Mouse (Mus musculus) adrenal gland (tissue): ENCODE results near the gene Gcnt1.

ENCODE experiments used
- intact Hi-C: fragments of 180-260 bp; cut with DNase I; formaldehyde crosslinking; loops from one replicate; pipeline ENCODE4 v1.15.1; 2025

Gcnt1 gene

DNA sequence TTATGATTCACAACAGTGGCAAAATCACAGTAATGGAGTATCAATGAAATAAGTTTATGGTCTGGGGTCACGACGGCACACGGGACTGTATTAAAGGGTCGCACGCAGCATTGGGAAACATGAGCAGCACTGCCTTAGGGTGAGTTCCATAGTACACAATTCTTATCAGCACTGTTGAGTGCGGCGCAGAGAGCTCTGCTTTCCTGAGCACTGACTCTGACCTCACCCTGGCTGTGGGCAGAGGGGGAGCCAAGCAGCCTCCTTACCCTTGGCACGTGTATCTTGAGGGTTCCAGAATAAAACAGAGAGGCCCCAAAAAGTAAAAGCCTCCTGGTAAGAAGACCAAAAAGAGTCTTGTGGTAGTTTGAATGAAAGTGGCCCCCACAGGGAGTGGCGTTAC is 4.1 kb downstream of the Gcnt1 start:
- intact Hi-C loops: loop anchor here (5.0 kb wide), 1 partner anchor 246 kb away; no protein-coding TSS in a partner anchor

DNA sequence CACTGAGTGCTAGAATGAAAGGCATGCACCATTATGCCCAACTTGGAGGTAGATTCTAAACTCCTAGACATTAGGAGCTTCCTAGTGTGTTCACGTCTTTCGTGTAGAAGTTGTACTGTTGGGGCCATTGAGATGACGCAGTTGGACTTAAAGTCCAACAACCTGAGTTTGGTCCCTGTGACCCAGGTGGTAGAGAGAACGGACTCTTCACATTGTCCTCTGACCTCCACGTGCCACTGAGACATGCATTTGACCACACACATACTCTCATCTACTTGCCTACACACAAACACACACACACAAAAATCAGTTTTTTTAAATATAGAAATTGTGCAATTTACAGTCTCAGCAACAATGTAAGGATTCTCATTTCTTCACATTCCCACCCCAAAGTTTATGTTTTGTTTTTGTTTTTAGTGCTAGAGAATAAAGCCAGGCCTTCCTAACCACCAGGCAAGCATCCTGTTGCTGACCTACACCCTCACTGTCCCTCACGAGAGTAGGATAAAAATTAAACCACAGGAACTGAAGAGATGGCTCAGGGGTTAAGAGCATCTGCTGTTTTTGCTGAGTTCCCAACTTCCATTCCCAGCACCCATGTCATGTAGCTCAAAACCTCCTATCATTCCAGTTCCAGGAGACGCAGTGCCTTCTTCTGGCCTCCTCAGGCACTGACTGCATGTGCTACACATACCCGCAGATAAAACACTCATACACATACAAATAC is 6.1 kb downstream of the Gcnt1 start:
- intact Hi-C loops: loop anchor here (5.0 kb wide), 1 partner anchor 244 kb away; no protein-coding TSS in a partner anchor

DNA sequence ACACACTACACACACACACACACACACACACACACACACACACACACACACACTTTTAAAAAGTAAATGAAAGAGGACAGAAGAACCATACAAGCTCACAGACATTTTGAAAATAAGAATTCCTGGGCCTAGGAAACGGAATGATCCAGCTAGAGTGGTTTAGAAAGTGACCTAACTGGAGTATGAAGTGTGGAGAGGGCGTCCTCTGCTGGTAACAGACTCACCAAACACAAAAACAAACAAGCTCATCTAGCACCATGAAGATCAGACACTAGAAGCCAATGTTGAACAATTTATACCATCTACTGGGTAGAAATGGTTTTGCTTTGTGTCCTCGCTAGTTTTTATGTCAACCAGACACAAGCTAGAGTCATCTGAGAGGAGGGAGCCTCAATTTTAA is 7.9 kb downstream of the Gcnt1 start:
- intact Hi-C loops: loop anchor here (5.0 kb wide), 1 partner anchor 242 kb away; no protein-coding TSS in a partner anchor

DNA sequence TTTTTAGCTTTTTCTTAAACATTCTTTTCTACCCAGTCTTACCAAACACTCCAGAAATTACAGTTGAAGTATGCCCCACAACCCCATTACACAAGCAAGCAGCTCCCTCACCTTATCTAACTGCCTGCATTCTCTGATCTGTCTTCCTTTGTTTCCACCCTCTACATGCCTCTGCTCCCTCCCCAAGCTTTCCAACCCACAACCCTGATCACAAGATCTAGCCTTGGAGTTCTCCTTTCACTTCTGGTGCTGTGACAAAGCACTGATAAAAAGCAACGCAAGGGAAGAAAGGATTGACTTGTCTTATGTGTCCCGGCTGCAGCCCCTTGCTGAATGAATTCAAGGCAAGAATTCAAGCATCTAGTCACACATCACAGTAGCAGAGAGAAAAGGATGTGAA is 11.5 kb downstream of the Gcnt1 start:
- intact Hi-C loops: no loop called here

DNA sequence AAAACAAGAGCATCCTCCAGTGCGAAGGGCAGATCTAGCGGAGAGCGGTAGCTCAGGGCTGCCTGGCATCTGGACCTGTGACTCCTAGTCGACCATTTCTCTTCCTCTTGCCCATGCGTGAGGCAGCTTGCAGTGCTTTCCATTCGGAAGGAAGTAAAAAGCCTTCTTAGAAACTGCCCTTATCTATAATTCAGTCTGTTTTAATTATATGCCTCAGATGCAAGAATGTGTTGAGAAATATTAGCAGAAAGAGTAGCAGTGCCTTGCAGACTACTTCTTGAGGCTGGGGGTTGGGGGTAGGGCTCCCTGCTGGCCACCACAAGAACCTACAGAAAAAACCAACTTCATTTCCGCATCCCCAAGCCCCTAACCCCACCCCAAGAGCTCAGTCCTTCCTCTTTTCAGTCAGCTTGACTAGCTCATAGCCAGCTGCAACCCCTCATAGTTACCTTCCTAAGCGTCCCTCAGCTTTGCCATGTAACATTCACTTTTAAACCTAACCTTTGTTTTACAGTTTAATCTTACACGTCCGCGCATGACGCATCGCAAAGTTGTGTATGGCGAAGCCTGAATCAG is 13.2 kb downstream of the Gcnt1 start:
- intact Hi-C loops: loop anchor here (10.0 kb wide), 1 partner anchor 135 kb away; no protein-coding TSS in a partner anchor

DNA sequence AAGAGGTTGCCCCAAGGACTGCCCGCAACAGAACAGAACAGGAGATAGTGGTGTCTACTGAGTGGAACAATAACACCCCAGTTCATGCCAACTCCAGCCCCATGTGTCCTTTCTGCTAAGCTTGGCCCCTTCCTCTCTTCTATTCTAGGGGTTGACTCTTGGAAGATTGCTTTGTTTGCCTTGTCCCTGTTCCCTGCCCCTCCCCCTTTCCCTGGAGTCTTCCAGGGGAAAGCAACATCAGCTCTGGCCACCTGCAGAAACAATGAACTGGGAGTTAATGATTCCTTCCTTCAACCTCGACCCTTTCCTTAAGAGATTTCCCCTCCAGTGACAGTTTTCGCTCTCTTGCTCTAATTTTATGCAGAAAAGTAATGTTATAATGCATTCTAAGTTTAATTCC is 15.3 kb downstream of the Gcnt1 start:
- intact Hi-C loops: loop anchor here (10.0 kb wide), 1 partner anchor 133 kb away; no protein-coding TSS in a partner anchor

DNA sequence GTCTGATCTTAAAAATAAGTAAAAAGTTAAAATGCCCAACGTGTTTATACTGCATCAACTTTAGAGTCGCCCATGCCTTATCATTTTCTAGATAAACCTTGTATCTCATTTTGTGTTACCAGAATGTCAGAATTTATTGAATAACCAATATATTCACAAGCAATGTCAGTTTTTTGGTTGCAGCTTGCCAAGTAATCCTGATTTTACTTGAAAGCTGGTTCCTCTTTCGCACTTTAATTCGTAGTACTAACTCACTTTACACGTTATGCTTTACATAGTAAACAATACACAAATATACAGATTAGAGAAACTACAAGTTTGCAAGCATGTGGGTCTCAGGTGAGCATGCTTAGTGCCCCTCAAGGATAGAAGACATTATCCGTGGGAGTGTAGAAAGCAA is 15.7 kb downstream of the Gcnt1 start:
- intact Hi-C loops: loop anchor here (10.0 kb wide), 1 partner anchor 132 kb away; no protein-coding TSS in a partner anchor

DNA sequence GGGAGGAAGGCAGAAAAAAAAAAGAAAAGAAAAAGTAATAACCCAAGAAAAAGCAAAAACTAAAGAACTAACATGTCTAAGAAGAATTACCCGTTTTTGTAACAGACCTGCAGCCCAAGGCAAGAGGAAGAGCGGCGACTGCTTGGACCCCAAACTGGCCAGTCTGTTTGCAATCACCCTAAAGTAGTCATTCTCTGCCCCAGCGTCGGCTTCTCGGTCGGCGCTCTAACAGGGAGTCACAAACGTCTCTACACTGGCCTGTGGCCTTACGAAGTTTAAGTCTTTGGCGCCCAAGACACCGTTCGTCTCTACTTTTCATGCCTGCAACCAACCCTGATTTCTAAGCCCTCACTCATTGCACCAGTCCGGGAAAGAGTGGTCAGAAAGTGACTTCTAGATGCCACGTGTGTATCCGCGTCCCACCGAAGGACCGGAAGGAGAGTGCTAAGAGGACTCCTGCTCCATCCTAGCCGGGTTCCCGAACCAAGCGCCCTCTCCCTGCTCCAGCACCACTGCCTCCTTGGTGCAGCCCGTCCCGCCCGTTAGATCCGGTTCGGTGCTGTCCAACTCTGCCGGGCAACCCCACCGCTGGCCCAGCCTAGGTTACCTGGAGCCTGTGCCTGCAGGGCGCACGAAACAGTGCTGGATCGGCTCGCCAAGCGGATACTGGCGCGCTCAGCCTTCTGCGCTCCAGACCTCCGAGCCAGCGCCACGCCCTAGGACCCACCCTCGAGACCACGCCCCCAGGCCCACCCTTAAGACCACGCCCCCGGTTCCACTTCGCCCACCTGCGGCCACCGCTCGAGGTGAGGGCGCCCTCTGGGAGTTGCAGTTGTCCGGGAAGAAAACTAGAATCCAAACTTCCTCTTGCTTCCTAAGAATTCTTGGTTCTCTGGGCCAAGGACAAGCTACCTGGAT is 16.4 kb downstream of the Gcnt1 start:
- intact Hi-C loops: loop anchor here (10.0 kb wide), 1 partner anchor 131 kb away; no protein-coding TSS in a partner anchor

DNA sequence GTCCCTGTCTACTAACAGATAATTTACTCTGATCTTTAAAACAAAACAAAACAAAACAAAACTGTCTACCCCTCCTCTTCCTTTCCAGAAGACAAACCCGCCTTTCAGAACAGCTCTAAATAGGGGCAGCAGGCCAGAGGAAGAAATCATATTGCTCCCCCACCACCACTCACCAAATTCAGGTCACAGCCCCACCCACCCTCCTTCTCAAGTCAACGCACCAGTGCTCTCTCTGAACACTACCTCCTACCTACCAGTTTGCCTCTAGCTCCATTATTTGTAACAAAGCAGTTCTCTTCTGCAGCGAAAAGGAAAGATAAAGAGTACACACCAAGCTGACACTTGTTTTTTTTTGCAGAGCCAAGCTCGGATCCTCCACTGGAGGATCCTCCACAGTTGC is 17.3 kb downstream of the Gcnt1 start:
- intact Hi-C loops: loop anchor here (10.0 kb wide), 1 partner anchor 131 kb away; no protein-coding TSS in a partner anchor

DNA sequence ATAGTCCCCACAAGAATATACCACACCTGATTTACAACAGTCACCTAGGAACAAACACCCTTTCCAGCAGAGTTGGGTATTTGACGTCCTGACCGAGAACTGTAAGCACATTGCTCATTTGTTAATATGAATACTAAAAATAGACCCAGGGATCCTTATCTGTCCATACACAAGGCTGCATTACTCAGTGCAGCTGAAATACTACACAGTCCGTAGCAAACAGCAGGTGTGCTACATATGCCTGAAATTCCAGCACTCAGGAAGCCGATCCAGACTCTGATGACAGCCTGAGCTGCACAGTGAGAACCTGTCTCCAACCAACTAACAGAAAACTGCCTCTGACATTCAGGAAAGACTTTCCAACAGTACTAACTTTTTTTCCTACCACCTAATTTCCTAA is 17.8 kb downstream of the Gcnt1 start:
- intact Hi-C loops: loop anchor here (10.0 kb wide), 1 partner anchor 130 kb away; no protein-coding TSS in a partner anchor

DNA sequence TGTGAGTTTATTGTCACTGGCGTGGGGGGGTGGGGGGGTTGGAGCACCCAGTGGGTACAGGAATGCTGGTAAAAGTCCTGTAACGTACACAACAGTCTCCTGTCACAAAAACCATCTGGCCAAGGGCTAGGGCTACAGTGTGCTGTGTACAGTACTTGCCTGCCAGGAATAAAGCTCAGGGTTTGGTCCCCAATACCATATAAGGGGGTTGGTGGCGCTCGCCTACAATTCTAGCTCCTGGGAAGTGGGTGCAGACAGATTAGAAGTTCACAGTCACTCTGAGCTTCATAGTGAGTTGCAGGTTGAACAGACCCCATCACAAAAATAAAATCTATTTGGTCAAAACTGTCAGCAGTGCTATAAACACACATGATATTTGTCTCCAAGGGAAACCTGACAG is 18.3 kb downstream of the Gcnt1 start:
- intact Hi-C loops: loop anchor here (10.0 kb wide), 1 partner anchor 130 kb away; no protein-coding TSS in a partner anchor

DNA sequence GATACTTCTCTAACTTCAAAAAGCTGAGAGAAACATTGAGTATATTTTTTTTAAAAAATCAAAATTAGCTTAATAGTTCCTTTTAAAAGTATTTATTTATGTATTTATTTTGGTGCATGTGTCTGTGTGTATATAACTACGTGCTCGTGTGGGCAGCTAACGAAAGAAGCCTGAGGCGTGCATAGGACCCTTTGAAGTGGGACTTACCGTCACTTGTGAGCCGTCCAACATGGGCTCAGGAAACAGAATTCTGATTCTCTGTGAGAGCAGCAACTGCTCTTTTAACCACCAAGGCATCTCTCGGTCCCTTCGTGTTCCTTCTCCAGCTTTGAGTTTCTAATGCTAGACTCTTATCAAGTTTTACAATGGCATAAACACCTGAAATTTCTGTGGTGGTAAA is 18.9 kb downstream of the Gcnt1 start:
- intact Hi-C loops: loop anchor here (10.0 kb wide), 1 partner anchor 129 kb away; no protein-coding TSS in a partner anchor

DNA sequence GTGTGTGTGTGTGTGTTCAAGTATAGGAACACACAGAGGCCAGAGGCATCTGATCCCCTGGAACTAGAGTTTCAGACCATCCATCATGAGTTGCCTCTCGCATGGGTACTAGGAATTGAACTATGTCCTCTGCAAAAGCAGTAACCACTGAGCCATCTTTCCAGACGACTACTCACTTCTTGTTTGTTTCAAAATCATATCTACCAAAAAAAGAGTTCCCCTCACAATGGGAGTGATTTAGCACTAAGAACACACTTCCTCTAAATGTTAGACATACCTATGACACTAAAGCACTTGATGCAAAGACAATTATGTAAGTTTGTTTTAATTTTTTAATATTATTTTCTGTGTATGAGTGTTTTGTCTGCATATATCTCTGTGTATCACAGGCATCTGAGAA is 24.8 kb downstream of the Gcnt1 start:
- intact Hi-C loops: no loop called here

DNA sequence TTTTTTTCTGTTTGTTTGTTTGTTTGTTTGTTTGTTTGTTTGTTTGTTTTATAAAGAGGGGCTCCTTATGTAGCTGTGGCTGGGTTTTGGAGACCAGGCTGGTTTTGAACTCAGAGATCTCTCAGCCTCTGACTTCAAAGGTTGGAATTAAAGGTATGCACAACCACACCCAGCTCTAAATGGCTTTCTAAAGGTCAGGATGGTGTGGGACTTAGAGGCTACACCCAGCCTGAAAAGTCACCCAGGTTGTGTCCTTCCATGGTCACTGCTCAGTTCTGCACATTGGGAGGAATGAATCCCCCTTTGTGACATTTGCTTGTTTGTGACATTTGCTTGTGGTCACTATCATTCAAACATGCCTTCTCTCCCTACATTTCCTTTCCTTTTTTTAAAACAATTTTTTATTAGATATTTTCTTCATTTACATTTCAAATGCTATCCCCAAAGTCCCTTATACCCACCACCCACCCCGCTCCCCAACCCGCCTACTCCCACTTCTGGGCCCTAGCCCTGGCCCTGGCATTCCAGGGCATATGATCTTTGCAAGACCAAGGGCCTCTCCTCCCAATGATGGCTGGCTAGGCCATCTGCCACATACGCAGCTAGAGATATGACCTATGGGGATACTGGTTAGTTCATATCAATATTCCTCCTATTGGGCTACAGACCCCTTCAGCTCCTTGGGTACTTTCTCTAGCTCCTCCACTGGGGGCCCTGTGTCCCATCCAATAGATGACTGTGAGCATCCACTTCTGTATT is 25.7 kb downstream of the Gcnt1 start:
- intact Hi-C loops: no loop called here

DNA sequence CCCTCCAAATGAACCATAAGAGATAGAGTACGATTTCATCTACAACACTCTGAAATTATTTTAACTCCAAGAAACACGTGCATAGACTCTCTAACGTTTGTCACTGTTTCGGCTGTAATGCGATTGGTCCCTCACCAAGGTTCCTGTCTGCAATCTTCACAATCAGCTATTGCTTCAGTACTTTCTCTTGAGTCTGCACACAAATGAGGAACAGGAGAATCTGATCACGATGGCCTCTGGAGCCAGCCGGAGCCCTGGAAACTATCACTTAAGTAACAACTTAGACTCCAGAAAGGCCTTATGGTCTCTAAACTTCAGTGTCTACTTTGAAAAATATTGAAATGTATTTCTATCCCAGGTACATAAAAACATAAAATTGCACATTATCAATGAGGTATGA is 27.8 kb downstream of the Gcnt1 start:
- intact Hi-C loops: no loop called here

DNA sequence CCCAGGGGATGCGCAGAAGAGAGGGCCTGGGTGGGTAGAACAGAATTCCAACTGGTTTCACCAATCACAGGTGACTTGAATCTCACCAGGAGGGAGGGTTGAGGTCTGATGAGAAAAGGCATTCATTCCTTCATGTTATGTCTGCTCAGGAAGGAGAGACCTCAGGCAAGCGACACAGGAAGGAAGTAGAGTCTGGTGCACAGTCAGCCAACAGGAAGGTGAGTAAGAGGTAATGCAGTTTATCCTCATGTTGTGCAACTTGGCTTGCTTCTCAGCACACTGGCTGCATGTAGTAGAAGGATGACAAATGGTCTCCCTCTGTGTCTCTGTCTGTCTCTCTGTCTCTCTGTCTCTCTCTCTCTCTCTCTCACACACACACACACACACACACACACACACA is 33.1 kb downstream of the Gcnt1 start:
- intact Hi-C loops: no loop called here

DNA sequence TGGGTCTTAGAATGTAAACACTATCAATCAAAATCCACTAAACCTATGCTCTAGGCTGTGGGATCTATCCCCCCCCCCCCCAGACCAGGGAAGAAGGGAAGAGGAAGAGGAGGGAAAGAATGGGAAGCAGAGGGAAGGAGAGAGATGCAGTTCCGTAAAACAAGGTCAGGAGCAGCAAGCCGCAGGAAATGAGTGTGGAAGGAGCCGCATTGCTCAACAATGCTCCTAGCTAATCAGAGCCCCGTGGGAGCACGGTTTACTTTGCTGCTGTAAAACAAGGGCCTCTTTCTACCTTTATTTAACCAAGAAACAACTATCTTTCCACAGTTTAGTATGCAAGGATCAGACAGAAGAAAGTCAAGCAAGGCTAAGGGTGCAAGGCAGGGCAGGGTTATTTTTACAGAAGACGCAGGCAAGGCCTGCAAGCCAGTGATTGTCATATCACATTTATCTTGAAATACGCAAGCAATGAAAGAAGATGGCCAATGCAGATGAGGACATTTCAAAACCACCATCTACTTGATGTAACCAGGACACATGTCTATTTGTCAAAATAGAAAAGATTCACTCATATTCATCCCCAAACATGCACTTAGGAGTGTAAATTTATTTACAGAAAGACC is 35.5 kb downstream of the Gcnt1 start:
- intact Hi-C loops: no loop called here

DNA sequence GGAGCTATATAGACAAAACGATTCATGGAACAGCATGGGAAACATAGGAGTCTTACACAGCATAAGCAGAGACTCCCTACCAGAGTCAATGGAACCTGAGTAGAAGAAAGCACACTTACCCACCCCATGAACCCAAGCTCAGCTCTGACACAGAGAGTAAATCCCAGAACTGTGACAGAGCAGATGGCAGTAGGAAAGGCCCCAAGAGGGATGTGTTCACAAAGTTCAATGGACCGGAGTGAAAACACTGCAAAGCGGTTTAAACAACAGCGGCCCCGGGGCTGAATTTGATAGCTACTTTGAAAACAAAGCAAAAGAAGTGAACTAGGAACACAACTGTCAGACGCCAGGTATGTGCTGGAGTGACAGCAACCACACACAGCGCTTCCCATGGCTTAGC is 36.0 kb downstream of the Gcnt1 start:
- intact Hi-C loops: no loop called here

DNA sequence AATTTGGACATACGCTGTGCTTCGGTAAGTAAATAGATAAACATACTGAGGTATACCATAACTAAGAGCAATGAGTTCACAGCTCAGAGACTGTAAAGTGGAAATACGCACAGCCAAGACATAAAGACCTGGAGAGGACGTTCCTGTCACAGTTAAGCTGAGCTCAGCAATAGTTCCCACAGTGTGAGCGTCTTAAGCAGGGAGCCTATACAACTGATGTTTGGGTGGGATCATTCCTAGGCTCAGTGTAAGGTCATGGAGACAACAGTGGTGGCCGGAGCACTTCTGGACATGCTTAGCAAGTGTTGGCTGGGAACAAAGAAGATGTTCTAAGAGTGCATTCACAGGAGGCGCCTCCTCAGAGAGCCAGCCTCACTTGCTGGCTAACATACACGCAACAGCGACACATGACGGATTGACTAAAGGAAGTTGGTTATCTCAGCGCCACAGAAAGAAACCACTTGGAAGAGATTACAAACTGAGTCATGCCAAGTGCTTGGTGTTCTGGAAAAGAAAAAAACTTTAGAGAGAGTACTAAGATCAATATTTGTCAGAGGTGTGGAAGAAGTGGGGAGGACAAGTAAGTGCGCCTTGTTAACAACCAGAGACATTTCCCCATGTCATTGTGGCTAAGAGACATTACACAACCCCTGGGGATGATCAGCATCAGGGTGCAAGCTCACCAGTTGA is 37.9 kb downstream of the Gcnt1 start:
- intact Hi-C loops: no loop called here

DNA sequence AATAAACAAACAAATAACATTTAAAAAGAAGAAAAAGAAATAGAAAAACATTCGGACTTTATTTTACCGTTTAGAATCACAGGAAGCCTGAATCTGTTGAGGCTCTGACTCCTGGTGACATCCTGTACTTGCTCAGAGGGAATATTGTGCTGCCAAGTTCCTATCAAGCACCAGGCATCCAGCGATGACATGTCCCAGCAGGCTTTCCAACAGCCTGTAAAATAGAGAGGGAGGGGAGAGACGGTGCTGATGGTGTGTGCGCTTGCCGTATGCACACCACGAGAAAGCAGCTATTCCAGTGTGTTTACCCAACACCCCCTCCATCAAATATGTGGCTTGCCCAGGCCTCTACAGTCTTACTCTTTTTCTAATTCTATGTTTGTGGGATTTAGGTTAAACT is 39.6 kb downstream of the Gcnt1 start:
- intact Hi-C loops: no loop called here
